Mouse (Mus musculus): ENCODE measurements around the gene Dvl3. TPM values are rescaled to one million over a fixed set of nuclear protein-coding genes. Genes with fewer than 3 reads are reported as not detected.

Gene Dvl3
- total and polyA plus RNA-seq, 3 experiments = 4.1 to 20.5 TPM; not detected in 1

GRCm38 (mm10) chr16:20535296-20536080, 18.7 kb downstream of the Dvl3 start, which contains the start of gene Ap2m1 (continued):
- peak; percentile 26; the same call in 1 of the 2 replicates for TF ChIP-seq ETS1 (IDR thresholded peaks at IDR 0.05; ENCODE audit: low read depth, low read length)
- no peak; the same call in 1 of the 2 replicates for TF ChIP-seq ZNF384 (IDR thresholded peaks at IDR 0.05; ENCODE audit: low read depth, low read length)
- no peak for TF ChIP-seq JUND (IDR thresholded peaks at IDR 0.05; ENCODE audit: low read depth, low read length)
- no peak; the same call in 1 of the 2 replicates for TF ChIP-seq TCF12 (IDR thresholded peaks at IDR 0.05; ENCODE audit: low read depth, low read length)
- no peak for TF ChIP-seq MAFK (IDR thresholded peaks at IDR 0.05; ENCODE audit: borderline replicate concordance, low read depth, low read length)
- TF ChIP-seq USF2 (IDR thresholded peaks at IDR 0.05; ENCODE audit: borderline replicate concordance in 1 of 2, insufficient read depth in 1 of 2, low read depth in 1 of 2, low read length in 2 of 2) = peak; percentile 71 to 92; a peak in 3 of 4 replicates
- no peak for TF ChIP-seq ZMIZ1 (IDR thresholded peaks at IDR 0.05; ENCODE audit: low read depth, low read length)
- no peak; the same call in 1 of the 2 replicates for TF ChIP-seq MEF2A (IDR thresholded peaks at IDR 0.05; ENCODE audit: extremely low read depth, insufficient replicate concordance, low read depth, low read length, poor library complexity, severe bottlenecking)
- peak; percentile 88 for TF ChIP-seq NRF1 (IDR thresholded peaks at IDR 0.05; ENCODE audit: insufficient read depth, low read depth, low read length, poor library complexity, severe bottlenecking)
- 0 out of 2 replicates have a peak, but pooled peaks have one; percentile 8 for TF ChIP-seq CHD1 (IDR thresholded peaks at IDR 0.05; ENCODE audit: low read depth, low read length)
- peak; percentile 83 to 91 for TF ChIP-seq POLR2A (IDR thresholded peaks at IDR 0.05; ENCODE audit: control insufficient read depth in 1 of 2, insufficient read depth in 1 of 2, low read depth in 1 of 2, low read length in 2 of 2, poor library complexity in 1 of 2)
- TF ChIP-seq MXI1 (IDR thresholded peaks at IDR 0.05; ENCODE audit: low read depth, low read length) = peak; percentile 96
- TF ChIP-seq BHLHE40 (IDR thresholded peaks at IDR 0.05; ENCODE audit: borderline replicate concordance, low read depth, low read length) = no peak
- peak; percentile 78; the same call in 1 of the 2 replicates for TF ChIP-seq POLR2AphosphoS2 (IDR thresholded peaks at IDR 0.05; ENCODE audit: low read length)
- no peak for TF ChIP-seq POLR2AphosphoS5 (IDR thresholded peaks at IDR 0.05; ENCODE audit: borderline replicate concordance, low read depth, low read length)
- no peak for TF ChIP-seq UBTF (IDR thresholded peaks at IDR 0.05; ENCODE audit: borderline replicate concordance, insufficient read depth, low read depth, low read length)
- peak; percentile 99 for TF ChIP-seq SIN3A (IDR thresholded peaks at IDR 0.05; ENCODE audit: low read length)

- no peaks in the 10 kb centered on the region for H3K27me3 ChIP-seq (ENCODE audit: control insufficient read depth in 1 of 2, insufficient read depth in 2 of 2, low read length in 2 of 2)
- H3K36me3 ChIP-seq (ENCODE audit: control insufficient read depth in 1 of 2, insufficient read depth in 2 of 2, low read length in 2 of 2) = peaks cover 6 to 39% of the 10 kb centered on the region in 2 experiments
- H3K9ac ChIP-seq (ENCODE audit: control insufficient read depth, low read depth, low read length, poor library complexity, severe bottlenecking) = peak overlapping the region; percentile 82
- peak overlapping the region; percentile 48; the same call in 1 of the 2 replicates for H3K27ac ChIP-seq (ENCODE audit: control insufficient read depth, low read depth, low read length)
- H3K79me2 ChIP-seq (ENCODE audit: control insufficient read depth, insufficient read depth, low read length, poor library complexity) = peaks cover 24% of the 10 kb centered on the region
- H3K4me3 ChIP-seq (ENCODE audit: control insufficient read depth in 1 of 2, insufficient read depth in 1 of 2, low read depth in 2 of 2, low read length in 2 of 2) = peak overlapping the region; percentile 64 to 73
- no peaks in the 10 kb centered on the region for H3K9me3 ChIP-seq (replicated peaks; ENCODE audit: insufficient read depth, low read length)
- TF ChIP-seq MYB (IDR thresholded peaks at IDR 0.05; ENCODE audit: low read depth, low read length) (no peak), CTCF (IDR thresholded peaks at IDR 0.05 in 2 of 3, conservative IDR thresholded peaks at IDR 0.05 in 1 of 3; ENCODE audit: control insufficient read depth in 1 of 3, insufficient read depth in 1 of 3, low read depth in 2 of 3, low read length in 3 of 3, poor library complexity in 1 of 3, severe bottlenecking in 1 of 3) (no peak), ZKSCAN1 (IDR thresholded peaks at IDR 0.05; ENCODE audit: low read depth, low read length) (no peak), MAX (IDR thresholded peaks at IDR 0.05; ENCODE audit: low read length) (no peak), RCOR1 (IDR thresholded peaks at IDR 0.05; ENCODE audit: low read depth, low read length) (no peak), NELFE (IDR thresholded peaks at IDR 0.05; ENCODE audit: low read depth, low read length) (no peak)
- no peak for DNase-seq (ENCODE audit: low read depth, low spot score)
- H3K4me1 ChIP-seq (ENCODE audit: control insufficient read depth in 1 of 2, insufficient read depth in 2 of 2, low read length in 2 of 2) = peaks cover 11 to 38% of the 10 kb centered on the region in 2 experiments
These were observed 19.4 kb downstream of the Dvl3 start for GRCm38 (mm10) chr16:20536081-20536665.

All from MEL (cell line).